Mouse (Mus musculus) forebrain, embryonic 14.5 days (tissue): Measurements from ENCODE around the gene Fbxo10. TPM values are rescaled to one million over a fixed set of nuclear protein-coding genes. Genes with fewer than 3 reads are reported as not detected.
"Not testable (repeated sequence)": the region's sequence is repeated elsewhere in the genome, so short reads cannot be mapped to it uniquely, and the experiment has no call there.

Experiments
- ATAC-seq: fragments of 200-750 bp; cut with Nextera tagmentation; 2 replicates; pipeline ENCODE4 v1.8.0; 2017; ENCODE audit warnings: mild to moderate bottlenecking, moderate library complexity
- DNase-seq: peaks from one replicate; pipeline ENCODE4 v3.0.0-alpha.2; 2015; ENCODE audit warnings: low spot score
- H3K27ac ChIP-seq: fragments of 300-500 bp; sonication (generic); 2 replicates; pipeline ENCODE4 v1.5.1; 2014; ENCODE audit warnings: low read depth, mild to moderate bottlenecking, control low read depth, low read length, moderate library complexity
- H3K27me3 ChIP-seq: fragments of 300-500 bp; sonication (generic); replicated peaks from 2 replicates; pipeline ENCODE4 v1.6.1; 2014; ENCODE audit warnings: low read length, control low read depth, mixed read lengths; ENCODE audit not compliant: control insufficient read depth, insufficient read depth
- H3K36me3 ChIP-seq: fragments of 300-500 bp; sonication (generic); 2 replicates; pipeline ENCODE4 v1.6.1; 2014; ENCODE audit warnings: low read length, control low read depth; ENCODE audit not compliant: control insufficient read depth, insufficient read depth
- H3K4me1 ChIP-seq: fragments of 300-500 bp; sonication (generic); 2 replicates; pipeline ENCODE4 v1.6.1; 2014; ENCODE audit warnings: antibody characterized with exemption, low read length, control low read depth; ENCODE audit not compliant: control insufficient read depth, insufficient read depth
- H3K4me2 ChIP-seq: fragments of 300-500 bp; sonication (generic); 2 replicates; pipeline ENCODE4 v1.6.1; 2014; ENCODE audit warnings: mild to moderate bottlenecking, control low read depth, low read length
- H3K4me3 ChIP-seq: fragments of 300-500 bp; sonication (generic); 2 replicates; pipeline ENCODE4 v1.5.1; 2014; ENCODE audit warnings: low read depth, low read length, control low read depth
- H3K9ac ChIP-seq: fragments of 300-500 bp; sonication (generic); 2 replicates; pipeline ENCODE4 v1.6.1; 2014; ENCODE audit warnings: mild to moderate bottlenecking, low read length, control low read depth, moderate library complexity
- H3K9me3 ChIP-seq: fragments of 300-500 bp; sonication (generic); replicated peaks from 2 replicates; pipeline ENCODE4 v1.6.1; 2016; ENCODE audit warnings: low read length, control low read depth, mixed read lengths; ENCODE audit not compliant: control insufficient read depth
- WGBS: fragments of 180-500 bp; shearing (Covaris S2); extraction: QIAGEN DNeasy Blood & Tissue Kit; methylation state at CpG from one replicate; pipeline ENCODE4 v1.1.7; 2014; 5-methylcytosine and 5-hydroxymethylcytosine counted together
- polyA plus RNA-seq: library from polyadenylated mRNA; unstranded; fragments of >200 nt; fragmentation: Nextera tagmentation; extraction: Ambion mirVana; gene quantifications from 2 replicates; pipeline ENCODE4 v1.2.1, GENCODE M21; 2014

Fbxo10 gene
- polyA plus RNA-seq, 1 experiment from 2014 or later, result 10.4 TPM

DNA sequence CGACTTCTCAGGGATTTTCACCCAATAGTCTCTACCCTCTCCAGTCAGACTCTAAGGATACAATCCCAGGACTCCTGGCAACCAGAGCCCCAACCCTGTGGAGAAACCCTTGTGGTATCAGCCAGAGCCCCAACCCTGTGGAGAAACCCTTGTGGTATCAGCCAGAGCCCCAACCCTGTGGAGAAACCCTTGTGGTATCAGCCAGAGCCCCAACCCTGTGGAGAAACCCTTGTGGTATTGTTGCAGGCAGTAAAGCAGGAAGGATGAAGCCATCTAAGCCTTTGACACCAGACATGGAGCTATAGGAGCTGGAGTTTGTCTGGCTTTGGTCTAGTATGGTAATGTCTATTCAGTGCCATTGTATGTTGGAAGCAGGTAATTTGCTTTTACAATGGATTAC is 20.6 kb downstream of the Fbxo10 start:
- H3K4me2 ChIP-seq, H3K27me3 ChIP-seq, ATAC-seq, H3K4me3 ChIP-seq, H3K27ac ChIP-seq, H3K9me3 ChIP-seq, H3K4me1 ChIP-seq, DNase-seq, H3K9ac ChIP-seq: not testable (repeated sequence)
- peaks cover 33% of the 10 kb centered on the region for H3K36me3 ChIP-seq
- WGBS, result 81% methylated on average over 1 of the region's 1 CpGs

DNA sequence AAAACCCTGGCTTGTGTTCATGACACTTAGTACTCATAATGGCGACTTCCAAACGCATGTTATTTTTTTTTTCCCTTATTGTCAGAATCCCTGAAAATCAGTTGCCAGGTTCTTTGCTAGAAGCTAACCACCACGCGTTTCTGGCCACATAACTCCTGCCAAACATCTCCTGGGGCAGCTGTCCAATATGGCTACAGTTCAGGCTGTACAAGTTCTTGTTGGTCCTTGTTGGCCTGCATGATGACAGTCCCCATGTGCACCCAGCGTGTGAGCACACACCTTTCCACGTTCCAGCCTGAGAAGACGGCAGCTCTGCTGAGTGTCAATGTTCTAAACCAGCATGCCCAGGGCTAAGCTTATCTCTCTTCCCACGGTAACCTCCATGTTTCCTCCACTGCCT is 29.0 kb downstream of the Fbxo10 start:
- no peak overlapping the region for H3K9ac ChIP-seq
- no peaks in the 10 kb centered on the region for H3K9me3 ChIP-seq
- no peak overlapping the region for H3K27ac ChIP-seq
- H3K4me1 ChIP-seq, result no peaks in the 10 kb centered on the region
- H3K4me2 ChIP-seq, result no peak overlapping the region
- H3K4me3 ChIP-seq, result no peak overlapping the region
- H3K36me3 ChIP-seq, result peaks cover 42% of the 10 kb centered on the region
- H3K27me3 ChIP-seq, result no peaks in the 10 kb centered on the region
- DNase-seq (no peak), ATAC-seq (no peak)
- 92% methylated on average over 8 of the region's 8 CpGs for WGBS

DNA sequence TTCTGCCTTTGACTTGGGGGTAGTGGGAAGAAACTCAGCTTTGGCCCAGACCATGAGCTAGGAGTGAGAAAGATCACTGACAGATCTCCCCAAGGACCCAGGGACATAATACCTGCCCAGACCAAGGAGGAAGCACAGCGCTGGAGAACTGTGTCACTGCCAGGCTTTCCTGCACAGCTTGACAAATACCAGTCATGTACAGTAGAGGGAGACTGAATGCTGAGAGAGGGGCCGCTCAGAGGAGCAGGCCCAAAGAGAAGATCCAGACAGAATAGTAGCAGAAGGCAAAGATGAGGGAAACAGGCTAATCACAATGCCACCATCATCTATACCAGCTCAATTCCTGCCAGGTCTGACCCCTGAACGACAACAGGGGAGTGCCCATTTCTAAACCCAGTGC is 29.5 kb downstream of the Fbxo10 start:
- Histone ChIP-seq H3K36me3 (peaks cover 42% of the 10 kb centered on the region), H3K9ac (no peak overlapping the region), H3K9me3 (no peaks in the 10 kb centered on the region), H3K4me2 (no peak overlapping the region), H3K27me3 (no peaks in the 10 kb centered on the region), H3K27ac (no peak overlapping the region), H3K4me3 (no peak overlapping the region), H3K4me1 (no peaks in the 10 kb centered on the region)
- WGBS, result 68% methylated on average over 3 of the region's 3 CpGs
- ATAC-seq (no peak), DNase-seq (peak; percentile 21)

DNA sequence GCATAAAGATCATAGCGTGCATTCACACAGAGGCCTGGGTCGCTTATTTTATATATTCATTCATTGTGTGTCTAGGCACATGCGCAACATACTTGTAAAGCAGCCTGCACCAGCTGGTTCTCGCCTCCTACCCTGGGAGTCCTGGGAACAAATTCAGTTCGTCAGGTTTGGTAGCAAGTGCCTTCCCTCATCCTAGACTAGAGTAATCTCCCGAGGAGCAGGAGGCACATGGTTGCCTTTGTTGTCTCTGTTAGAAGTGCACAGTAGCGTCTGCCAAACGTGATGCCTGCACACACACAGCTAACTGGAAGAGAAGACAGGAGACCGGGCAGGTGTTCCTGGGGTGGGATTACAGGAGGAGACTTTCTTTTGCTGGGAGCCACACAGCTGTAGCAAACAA is 36.4 kb downstream of the Fbxo10 start:
- Histone ChIP-seq H3K27ac (no peak overlapping the region), H3K4me2 (no peak overlapping the region), H3K9me3 (no peaks in the 10 kb centered on the region), H3K9ac (no peak overlapping the region), H3K36me3 (peaks cover 72% of the 10 kb centered on the region), H3K4me1 (no peaks in the 10 kb centered on the region), H3K27me3 (no peaks in the 10 kb centered on the region), H3K4me3 (no peak overlapping the region)
- WGBS, result 64% methylated on average over 9 of the region's 9 CpGs
- no peak for ATAC-seq
- no peak for DNase-seq

DNA sequence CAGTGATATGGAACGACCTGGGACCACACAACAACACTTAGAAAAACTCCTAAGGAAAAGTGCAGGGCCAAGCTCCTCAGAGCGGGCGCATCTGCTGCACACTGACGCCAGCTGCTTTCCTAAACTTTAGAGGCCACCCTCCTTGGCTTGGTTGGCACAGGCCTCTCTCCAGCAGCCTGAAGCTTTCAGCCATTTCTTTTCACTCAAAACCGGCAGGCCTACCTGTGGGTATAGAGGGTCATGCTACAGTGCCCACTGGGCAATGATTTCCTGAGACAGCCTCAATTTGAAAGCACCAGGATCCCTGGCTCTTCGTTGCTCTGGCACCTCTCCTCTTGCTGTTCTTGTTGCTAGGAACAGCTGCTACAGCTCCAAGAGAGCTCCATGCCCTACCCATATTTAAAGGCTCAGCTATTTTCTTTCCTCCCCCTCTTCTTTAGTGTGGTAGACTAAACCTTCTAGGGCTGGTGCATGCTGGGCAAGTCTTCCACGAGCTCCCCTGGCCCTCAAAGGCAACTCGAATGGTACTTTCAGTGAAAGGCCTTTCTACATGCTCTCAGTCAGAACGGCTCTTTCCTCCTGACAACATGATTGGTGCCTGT is 37.0 kb downstream of the Fbxo10 start:
- H3K9ac ChIP-seq, result no peak overlapping the region
- no peaks in the 10 kb centered on the region for H3K4me1 ChIP-seq
- 75% methylated on average over 9 of the region's 9 CpGs for WGBS
- H3K27ac ChIP-seq, result no peak overlapping the region
- DNase-seq, result no peak
- no peak overlapping the region for H3K4me2 ChIP-seq
- no peaks in the 10 kb centered on the region for H3K27me3 ChIP-seq
- H3K9me3 ChIP-seq, result no peaks in the 10 kb centered on the region
- ATAC-seq, result no peak
- peaks cover 74% of the 10 kb centered on the region for H3K36me3 ChIP-seq
- H3K4me3 ChIP-seq, result no peak overlapping the region

DNA sequence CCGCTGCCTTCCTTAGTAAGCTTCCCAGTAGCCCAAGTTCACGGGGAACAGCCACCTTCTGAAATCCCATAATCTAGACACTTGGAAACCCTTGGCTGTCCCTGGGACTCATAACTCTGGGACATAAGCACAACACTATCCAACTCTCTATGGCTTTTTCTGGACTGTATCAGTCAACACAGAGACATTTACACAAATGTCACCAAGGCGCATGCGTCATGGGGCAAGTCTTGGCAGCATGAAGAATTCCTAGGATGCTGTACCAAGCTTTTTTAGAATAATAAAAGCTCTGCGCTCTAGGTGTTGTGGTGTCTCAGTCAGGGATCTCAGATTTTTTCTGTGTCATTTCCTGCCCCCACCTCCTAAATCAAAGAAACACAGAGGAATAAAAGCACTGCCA is 37.7 kb downstream of the Fbxo10 start:
- no peaks in the 10 kb centered on the region for H3K9me3 ChIP-seq
- no peaks in the 10 kb centered on the region for H3K27me3 ChIP-seq
- H3K27ac ChIP-seq, result no peak overlapping the region
- H3K9ac ChIP-seq, result no peak overlapping the region
- 92% methylated on average over 5 of the region's 5 CpGs for WGBS
- DNase-seq (no peak), ATAC-seq (no peak)
- peaks cover 81% of the 10 kb centered on the region for H3K36me3 ChIP-seq
- H3K4me3 ChIP-seq, result no peak overlapping the region
- H3K4me1 ChIP-seq, result no peaks in the 10 kb centered on the region
- H3K4me2 ChIP-seq, result no peak overlapping the region

DNA sequence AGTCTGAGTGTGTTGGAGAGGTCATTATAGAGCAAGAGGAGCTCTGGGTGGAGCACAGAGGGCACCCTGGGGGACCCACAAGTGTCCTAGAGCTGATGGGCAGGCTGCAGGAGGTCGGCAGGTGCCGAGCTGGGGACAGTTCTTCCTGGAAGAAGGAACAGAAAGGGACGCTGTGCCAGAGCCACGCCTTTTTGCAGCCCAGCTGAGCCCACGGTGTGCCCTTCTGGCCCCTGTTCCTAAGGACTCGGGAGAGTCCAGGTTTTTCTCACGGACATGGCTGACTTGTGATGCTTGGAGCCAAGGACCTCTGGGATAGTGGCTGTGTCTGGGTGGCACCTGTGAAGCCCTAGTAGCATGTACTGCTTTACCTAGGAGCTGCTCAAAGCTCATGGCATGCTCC is 43.6 kb downstream of the Fbxo10 start:
- H3K27ac ChIP-seq, result no peak overlapping the region
- 87% methylated on average over 7 of the region's 7 CpGs for WGBS
- no peaks in the 10 kb centered on the region for H3K4me1 ChIP-seq
- H3K4me2 ChIP-seq, result no peak overlapping the region
- ATAC-seq, result no peak
- H3K9me3 ChIP-seq, result no peaks in the 10 kb centered on the region
- H3K4me3 ChIP-seq, result no peak overlapping the region
- H3K27me3 ChIP-seq, result no peaks in the 10 kb centered on the region
- H3K9ac ChIP-seq, result no peak overlapping the region
- H3K36me3 ChIP-seq, result peaks cover 74% of the 10 kb centered on the region
- DNase-seq, result no peak

DNA sequence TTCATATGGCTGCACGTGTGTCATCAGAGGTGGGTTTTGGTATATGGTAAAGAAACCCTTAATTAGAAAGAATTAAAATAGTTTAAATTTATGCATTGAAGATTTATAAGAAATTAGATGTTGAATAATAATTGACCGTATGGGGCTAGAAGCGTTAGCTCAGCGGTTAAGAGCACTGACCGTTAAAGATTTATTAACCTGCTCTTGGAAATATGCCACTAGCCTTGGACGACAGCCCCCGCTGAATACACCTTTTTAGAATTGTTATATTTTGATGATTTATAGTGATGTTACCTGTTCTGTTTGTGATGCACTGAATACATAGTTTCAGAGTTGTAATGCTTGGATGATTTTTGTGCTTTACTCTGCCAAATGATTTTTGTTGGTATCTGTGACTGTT is 44.9 kb downstream of the Fbxo10 start:
- not testable (repeated sequence) for ATAC-seq, H3K4me3 ChIP-seq, H3K4me1 ChIP-seq, H3K27ac ChIP-seq, DNase-seq, H3K4me2 ChIP-seq, H3K27me3 ChIP-seq, H3K9me3 ChIP-seq, H3K9ac ChIP-seq
- 93% methylated on average over 7 of the region's 7 CpGs for WGBS
- H3K36me3 ChIP-seq, result peaks cover 74% of the 10 kb centered on the region

DNA sequence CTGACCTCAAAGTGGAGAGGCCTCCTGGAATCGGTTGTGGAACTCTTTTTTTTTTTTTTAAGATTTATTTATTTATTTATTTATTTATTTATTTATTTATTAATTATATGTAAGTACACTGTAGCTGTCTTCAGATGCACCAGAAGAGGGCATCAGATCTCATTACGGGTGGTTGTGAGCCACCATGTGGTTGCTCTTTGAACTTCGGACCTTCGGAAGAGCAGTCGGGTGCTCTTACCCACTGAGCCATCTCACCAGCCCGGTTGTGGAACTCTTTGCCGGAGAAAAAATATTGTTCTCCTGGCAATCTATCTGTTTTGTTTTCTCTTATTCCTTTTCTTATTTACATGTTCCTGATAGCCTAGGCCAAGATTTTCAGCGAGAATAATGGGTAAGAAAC is 45.5 kb downstream of the Fbxo10 start:
- WGBS, result 62% methylated on average over 8 of the region's 8 CpGs
- not testable (repeated sequence) for H3K9ac ChIP-seq, H3K4me1 ChIP-seq, H3K9me3 ChIP-seq, H3K4me2 ChIP-seq, DNase-seq, ATAC-seq, H3K27me3 ChIP-seq, H3K4me3 ChIP-seq, H3K27ac ChIP-seq
- H3K36me3 ChIP-seq, result peaks cover 75% of the 10 kb centered on the region
